Mouse (Mus musculus): ENCODE data around the gene Gm10234.

GRCm38 (mm10) chr6:95300658-95301057, 21.3 kb upstream of the Gm10234 start:
- TF ChIP-seq POLR2A (IDR thresholded peaks at IDR 0.05; ENCODE audit: insufficient read depth, low read length) (no peak), CTCF (IDR thresholded peaks at IDR 0.05; ENCODE audit: low read depth, low read length) (no peak)
